Mouse (Mus musculus) cerebellum, postnatal 36 days (tissue): ENCODE data around the gene Cd59b.
"Not testable (repeated sequence)": the region's sequence is repeated elsewhere in the genome, so short reads cannot be mapped to it uniquely, and the experiment has no call there.

Experiments used
- DNase-seq, 2 experiments: peaks; one replicate each; pipeline ENCODE4 v3.0.0; 2021 to 2022; ENCODE audit warnings: mixed read lengths in 2 of 2

Gene Cd59b

GRCm38 (mm10) chr2:104065526-104065925, 4.1 kb upstream of the Cd59b start, which contains the start of gene Gm10912:
Gene Gm10912, plus strand, starts transcription at chr2:104065826.
- not testable (repeated sequence) for DNase-seq

GRCm38 (mm10) chr2:104068450-104068849, 1.2 kb upstream of the Cd59b start, which contains the start of gene Gm10799:
Gene Gm10799, minus strand, starts transcription at chr2:104068550.
- DNase-seq: not testable (repeated sequence)

GRCm38 (mm10) chr2:104078285-104078684, 8.6 kb downstream of the Cd59b start:
- not testable (repeated sequence) for DNase-seq

DNA sequence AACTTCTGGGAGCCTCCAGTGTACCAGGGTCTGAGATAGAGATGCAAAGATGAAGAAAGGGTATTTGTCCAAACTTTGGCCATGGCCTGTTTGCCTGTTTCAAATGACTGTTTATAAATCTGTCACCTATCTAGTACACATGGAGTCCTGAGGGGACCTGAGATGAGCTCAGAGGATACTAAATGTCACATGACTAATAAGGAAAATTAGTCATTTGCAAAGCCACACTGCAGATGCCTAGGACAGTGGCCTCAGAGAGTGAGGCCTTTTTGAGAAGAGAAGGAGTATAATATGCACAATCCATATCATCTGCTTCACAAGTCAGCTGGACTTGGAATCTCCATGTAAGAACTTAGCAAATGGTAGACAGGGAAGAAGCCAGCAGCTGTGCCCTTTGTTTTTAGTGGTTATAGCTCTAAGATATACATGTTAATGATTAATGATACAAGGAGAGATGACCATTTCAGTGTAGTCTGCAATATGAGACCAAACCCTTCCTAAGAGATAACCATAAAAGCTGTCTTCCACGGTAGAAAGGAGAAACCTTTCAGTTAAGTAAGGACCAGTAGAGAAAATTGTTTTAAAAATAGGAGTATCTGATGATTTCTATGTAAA, 11.9 kb downstream of the Cd59b start:
- not testable (repeated sequence) for DNase-seq

DNA sequence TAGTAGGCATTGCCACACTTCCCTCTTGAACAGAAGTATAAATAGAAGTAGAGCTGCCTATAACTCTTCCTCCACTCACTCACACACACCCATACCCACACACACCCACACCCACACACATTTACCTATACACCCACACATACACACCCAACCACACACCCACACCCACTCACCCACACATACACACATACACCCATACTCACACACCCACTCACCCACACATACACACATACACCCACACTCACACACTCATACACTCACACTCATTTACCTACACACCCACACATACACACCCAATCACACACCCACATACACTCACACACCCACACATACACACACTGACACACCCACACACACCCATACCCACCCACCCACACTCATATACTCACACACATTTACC, 12.8 kb downstream of the Cd59b start:
- DNase-seq: no peak

GRCm38 (mm10) chr2:104084027-104084426, 14.4 kb downstream of the Cd59b start:
- not testable (repeated sequence) for DNase-seq

GRCm38 (mm10) chr2:104087562-104087961, 17.9 kb downstream of the Cd59b start:
- DNase-seq: not testable (repeated sequence)

GRCm38 (mm10) chr2:104093305-104093704, 23.7 kb downstream of the Cd59b start:
- DNase-seq: no peak

DNA sequence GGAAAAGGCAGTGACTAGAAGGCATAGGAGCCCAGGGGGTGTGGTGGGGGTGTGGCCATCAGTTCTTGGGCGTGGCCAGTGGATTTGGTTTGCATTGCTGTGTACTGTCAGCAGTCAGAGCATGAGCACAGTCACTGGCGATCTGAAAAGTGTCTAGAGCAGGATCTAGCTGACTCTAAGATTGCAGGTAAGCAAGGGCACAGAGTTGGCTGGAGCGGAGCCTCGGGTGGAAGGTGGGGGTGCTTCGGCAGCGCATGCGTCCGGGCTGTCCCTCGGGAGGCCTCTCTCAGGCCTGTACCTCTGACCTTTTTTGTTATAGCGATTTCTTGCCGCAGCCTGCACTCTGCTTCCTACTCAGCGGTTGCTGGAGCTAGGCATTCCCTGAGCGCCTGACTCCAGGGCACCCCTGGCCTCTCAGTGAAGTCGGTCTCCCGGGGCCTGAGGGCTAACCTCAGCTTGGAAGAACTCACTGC, 26.1 kb downstream of the Cd59b start, which contains the start of gene Cd59a:
Cd59a (plus strand) TSS at position 61 of the 473 bp plus-strand sequence.
- DNase-seq: peak; percentile 64 to 66

DNA sequence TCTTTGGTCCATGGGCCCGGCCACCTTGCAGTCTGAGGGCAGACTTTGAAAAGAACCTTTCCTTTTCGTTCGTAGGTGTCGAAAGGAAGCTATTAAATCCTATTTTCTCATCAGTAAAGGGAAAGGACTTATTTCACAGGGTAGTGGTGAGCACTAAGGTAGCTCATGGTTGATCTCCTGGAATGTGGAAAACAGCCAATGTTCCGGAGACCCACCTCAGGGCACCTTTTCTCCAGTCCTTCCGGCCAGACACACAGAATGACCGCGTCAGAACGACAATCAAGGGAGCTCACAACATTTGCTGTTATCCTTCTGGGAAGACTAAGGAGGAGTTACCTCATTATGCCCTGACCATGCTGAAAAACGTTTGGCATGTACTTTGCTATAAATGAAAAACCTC, 26.6 kb downstream of the Cd59b start:
- DNase-seq: no peak

DNA sequence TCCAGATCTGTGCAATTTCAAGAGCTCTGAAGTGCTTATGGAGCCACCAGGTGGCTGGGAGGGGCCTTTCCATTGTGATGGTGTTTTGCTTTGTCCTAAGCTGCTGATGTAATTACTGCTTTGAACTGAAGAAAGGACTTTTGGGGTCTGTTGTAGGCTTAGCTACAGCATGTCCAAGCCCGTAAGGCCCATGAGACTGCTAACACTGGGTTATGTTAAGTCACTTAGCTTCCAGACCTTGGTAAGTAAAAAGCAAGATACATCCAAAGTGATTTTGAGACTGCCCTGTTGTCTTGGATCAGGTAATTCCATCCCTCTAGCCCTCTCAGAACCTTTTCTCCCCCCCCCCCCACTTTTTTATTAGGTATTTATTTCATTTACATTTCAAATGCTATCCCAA, 27.1 kb downstream of the Cd59b start:
- DNase-seq: not testable (repeated sequence)

- not testable (repeated sequence) for DNase-seq
Observed at GRCm38 (mm10) chr2:104097396-104097795, 27.7 kb downstream of the Cd59b start.

DNA sequence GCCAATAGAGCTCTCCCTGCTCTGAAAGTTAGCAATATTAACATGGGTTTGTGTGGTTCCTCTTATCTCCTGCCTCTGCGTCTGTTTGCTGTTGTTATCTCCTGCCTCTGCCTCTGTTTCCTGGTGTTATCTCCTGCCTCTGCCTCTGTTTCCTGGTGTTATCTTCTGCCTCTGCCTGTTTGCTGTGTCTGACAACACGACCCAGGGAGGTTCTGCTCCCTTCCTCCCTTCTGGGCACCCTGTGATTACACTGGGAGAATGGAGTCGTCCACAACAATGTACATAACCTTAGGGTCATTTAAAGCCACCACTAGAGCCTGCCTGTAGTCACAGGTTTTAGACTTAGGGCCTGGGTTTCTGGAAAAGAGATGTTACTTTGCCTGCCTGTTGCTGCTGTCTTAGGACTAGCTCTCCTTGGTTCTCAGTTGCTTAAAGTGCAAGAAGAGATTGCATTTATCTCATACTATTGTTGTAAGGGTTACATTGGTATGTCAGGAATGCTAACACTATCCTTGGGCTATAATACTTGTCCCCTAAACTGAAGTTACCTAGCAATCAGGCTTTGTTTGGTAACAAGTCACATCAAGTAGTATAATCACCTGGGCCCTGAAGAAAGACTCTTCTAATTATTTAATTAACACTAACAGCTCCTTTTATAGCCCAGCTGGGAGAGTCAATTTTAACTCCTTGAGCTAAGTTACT, 29.0 kb downstream of the Cd59b start:
- DNase-seq: no peak

GRCm38 (mm10) chr2:104099231-104099585, 29.6 kb downstream of the Cd59b start:
- DNase-seq: no peak

DNA sequence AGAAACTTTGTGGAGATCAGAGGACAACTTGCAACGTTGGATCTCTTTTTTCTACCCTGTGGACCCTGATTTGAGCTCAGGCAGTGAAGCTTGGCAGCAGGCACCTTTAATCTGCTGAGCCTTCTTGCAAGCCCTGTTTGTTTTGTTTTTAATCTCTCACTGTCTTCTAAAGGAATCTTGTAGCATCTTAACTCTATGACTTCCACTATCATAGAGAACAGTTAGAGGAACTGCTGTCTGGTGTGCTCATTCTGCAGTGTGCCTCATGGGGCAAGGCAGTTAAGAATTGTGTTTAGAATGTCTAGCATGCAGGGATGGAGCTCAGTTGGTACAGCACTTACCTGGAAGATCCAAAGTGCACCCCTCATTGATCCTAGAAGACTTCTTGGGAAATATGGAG, 30.3 kb downstream of the Cd59b start:
- no peak for DNase-seq

- DNase-seq: no peak
Observed at GRCm38 (mm10) chr2:104104800-104105199, 35.2 kb downstream of the Cd59b start.

DNA sequence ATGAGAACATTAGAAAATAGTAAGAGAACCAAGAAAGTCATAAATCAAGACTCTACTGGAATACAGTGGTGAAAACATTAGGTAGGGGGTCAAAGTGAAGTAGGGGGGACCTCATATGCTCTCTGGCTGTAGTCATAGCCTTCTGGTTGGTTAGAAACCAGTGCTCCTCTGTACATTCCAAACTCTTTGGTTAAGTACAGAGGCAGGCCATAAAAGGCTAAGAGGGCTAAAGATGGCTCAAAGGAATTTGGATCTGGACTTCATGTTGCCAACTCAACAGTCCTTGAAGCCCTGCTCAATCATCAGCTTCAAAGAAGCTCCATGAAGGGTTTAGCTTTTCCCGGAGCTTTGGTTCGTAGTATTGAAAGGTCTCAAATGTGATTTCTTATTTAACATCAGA, 39.4 kb downstream of the Cd59b start:
- not testable (repeated sequence) for DNase-seq

DNA sequence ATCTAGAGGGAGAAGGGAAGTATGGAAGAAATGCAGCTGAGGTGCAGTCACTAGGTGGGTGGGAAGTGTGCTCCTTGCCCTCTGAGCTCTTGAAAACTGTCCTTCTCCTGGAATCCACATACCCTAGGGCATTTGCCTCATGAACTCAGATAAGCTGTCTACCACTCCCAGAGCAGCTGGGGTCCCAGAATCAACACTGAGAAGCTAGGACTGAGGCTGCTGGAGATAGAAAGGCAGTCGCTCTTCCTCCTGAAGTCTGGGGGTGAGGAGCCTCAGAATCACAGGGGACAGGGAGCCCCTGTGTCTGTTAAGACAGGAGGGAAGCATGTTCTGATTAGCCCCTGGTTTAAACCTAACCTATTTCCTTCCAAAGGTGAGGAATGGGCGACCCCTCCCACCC, 39.9 kb downstream of the Cd59b start:
- no peak for DNase-seq

GRCm38 (mm10) chr2:104110031-104110430, 40.4 kb downstream of the Cd59b start:
- no peak for DNase-seq

- DNase-seq: not testable (repeated sequence)
Observed at GRCm38 (mm10) chr2:104111170-104111797, 41.6 kb downstream of the Cd59b start.

- DNase-seq: not testable (repeated sequence)
Observed at GRCm38 (mm10) chr2:104113563-104113962, 43.9 kb downstream of the Cd59b start.

DNA sequence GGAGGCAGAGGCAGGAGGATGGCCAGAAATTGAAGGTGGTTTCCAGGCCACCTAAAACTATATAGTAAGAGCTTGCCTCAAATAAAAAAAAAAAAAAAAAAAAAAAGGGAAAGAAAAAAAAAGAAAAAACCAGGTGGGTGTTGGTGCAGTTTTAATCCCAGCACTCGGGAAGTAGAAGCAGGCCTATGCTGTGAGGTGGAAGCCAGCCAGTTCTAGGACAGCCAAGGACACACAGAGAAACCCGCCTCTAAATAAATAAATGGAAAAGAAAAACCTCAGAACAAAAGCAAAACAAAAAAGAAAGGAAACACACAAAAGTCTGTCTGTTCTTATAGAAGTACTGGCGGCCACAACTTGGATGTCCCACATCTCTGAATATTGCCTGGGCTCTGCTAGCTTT, 45.2 kb downstream of the Cd59b start:
- DNase-seq: no peak

DNA sequence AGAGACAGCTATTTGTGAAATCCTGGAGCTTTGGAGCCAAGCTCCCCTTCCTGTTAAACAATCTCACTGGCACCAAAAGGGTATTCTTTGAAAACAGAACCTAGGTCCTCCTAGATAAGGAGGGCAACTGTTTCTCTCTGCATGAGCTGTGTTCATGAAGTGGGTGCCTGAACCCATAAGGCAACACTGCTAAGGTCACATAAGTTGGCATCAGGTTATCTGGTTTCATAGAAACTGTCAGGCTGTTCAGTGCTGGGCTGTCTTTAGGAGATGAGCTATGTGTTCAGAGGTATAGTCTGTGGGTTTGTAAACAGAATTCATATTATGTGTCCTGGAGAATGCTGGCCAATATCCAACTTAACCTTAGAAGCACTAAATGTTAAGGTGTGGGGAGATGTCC, 47.5 kb downstream of the Cd59b start:
- not testable (repeated sequence) for DNase-seq

DNA sequence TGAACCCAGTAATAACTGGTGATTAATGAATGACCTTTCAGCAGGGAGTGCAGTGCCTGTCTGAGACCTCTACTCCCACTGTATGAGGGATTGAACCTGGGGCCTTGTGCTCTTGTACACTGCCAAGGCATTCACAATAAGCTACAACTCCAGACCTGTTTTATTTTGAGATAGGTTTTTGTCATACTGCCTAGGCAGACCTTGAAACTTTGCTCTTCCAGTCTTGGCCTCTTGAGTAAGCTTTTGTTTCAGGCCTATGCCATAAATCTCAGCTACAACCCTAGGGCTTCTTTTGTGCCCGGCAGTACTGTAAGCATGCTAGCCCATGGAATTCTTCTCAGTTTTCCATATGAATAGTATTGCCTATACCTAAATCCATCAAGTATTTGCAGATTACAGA, 49.4 kb downstream of the Cd59b start:
- no peak for DNase-seq
